Mouse (Mus musculus): Measurements from ENCODE around the gene Ncor1. TPM values are rescaled to one million over a fixed set of nuclear protein-coding genes. Genes with fewer than 3 reads are reported as not detected.
"Not testable (repeated sequence)": the region's sequence is repeated elsewhere in the genome, so short reads cannot be mapped to it uniquely, and the experiment has no call there.

Gene Ncor1
- polyA plus RNA-seq, 1 experiment from 2014 or later, result 161 TPM

- ATAC-seq (ENCODE audit: insufficient number of reproducible peaks, insufficient read depth, low FRiP score, low TSS enrichment, low read depth), result no peak
- Histone ChIP-seq H3K4me3 (no peak overlapping the region), H3K9ac (no peak overlapping the region), H3K4me1 (no peaks in the 10 kb centered on the region), H3K36me3 (no peaks in the 10 kb centered on the region), H3K9me3 (no peaks in the 10 kb centered on the region), H3K4me2 (no peak overlapping the region), H3K27ac (no peak overlapping the region), H3K27me3 (no peaks in the 10 kb centered on the region)
- WGBS, result 80% methylated on average over 5 of the region's 5 CpGs
Observed at GRCm38 (mm10) chr11:62479581-62479980, 21.2 kb upstream of the Ncor1 start.

- no peaks in the 10 kb centered on the region for H3K27me3 ChIP-seq
- no peak overlapping the region for H3K4me3 ChIP-seq
- no peak for ATAC-seq (ENCODE audit: insufficient number of reproducible peaks, insufficient read depth, low FRiP score, low TSS enrichment, low read depth)
- H3K9me3 ChIP-seq, result no peaks in the 10 kb centered on the region
- no peaks in the 10 kb centered on the region for H3K36me3 ChIP-seq
- H3K27ac ChIP-seq, result 0 out of 2 replicates have a peak overlapping the region, but pooled peaks have one; percentile 22
- WGBS, result 63% methylated on average over 6 of the region's 6 CpGs
- no peak overlapping the region; the same call in 1 of the 2 replicates for H3K9ac ChIP-seq
- no peak overlapping the region for H3K4me2 ChIP-seq
- no peaks in the 10 kb centered on the region for H3K4me1 ChIP-seq
Observed at GRCm38 (mm10) chr11:62478931-62479330, 20.6 kb upstream of the Ncor1 start.

GRCm38 (mm10) chr11:62476156-62476555 is 17.8 kb upstream of the Ncor1 start:
- H3K36me3 ChIP-seq, result no peaks in the 10 kb centered on the region
- ATAC-seq (ENCODE audit: insufficient number of reproducible peaks, insufficient read depth, low FRiP score, low TSS enrichment, low read depth), result no peak
- no peaks in the 10 kb centered on the region for H3K27me3 ChIP-seq
- H3K4me2 ChIP-seq, result no peak overlapping the region
- H3K9me3 ChIP-seq, result no peaks in the 10 kb centered on the region
- no peak overlapping the region for H3K27ac ChIP-seq
- no peak overlapping the region for H3K4me3 ChIP-seq
- 97% methylated on average over 4 of the region's 4 CpGs for WGBS
- H3K9ac ChIP-seq, result no peak overlapping the region
- H3K4me1 ChIP-seq, result no peaks in the 10 kb centered on the region

GRCm38 (mm10) chr11:62473516-62473915 is 15.2 kb upstream of the Ncor1 start:
- Histone ChIP-seq H3K9ac (no peak overlapping the region), H3K27me3 (no peaks in the 10 kb centered on the region), H3K4me3 (no peak overlapping the region), H3K27ac (no peak overlapping the region), H3K36me3 (no peaks in the 10 kb centered on the region), H3K9me3 (no peaks in the 10 kb centered on the region), H3K4me2 (no peak overlapping the region), H3K4me1 (no peaks in the 10 kb centered on the region)
- no peak for ATAC-seq (ENCODE audit: insufficient number of reproducible peaks, insufficient read depth, low FRiP score, low TSS enrichment, low read depth)
- WGBS, result 92% methylated on average over 5 of the region's 5 CpGs

GRCm38 (mm10) chr11:62470451-62470850 is 12.1 kb upstream of the Ncor1 start:
- Histone ChIP-seq H3K9ac (no peak overlapping the region), H3K36me3 (no peaks in the 10 kb centered on the region), H3K9me3 (no peaks in the 10 kb centered on the region), H3K4me3 (no peak overlapping the region), H3K4me2 (no peak overlapping the region), H3K27me3 (no peaks in the 10 kb centered on the region), H3K27ac (no peak overlapping the region), H3K4me1 (no peaks in the 10 kb centered on the region)
- WGBS, result 88% methylated on average over 6 of the region's 6 CpGs
- ATAC-seq (ENCODE audit: insufficient number of reproducible peaks, insufficient read depth, low FRiP score, low TSS enrichment, low read depth), result no peak

- H3K4me3 ChIP-seq; H3K4me1 ChIP-seq; H3K27ac ChIP-seq; H3K36me3 ChIP-seq; H3K27me3 ChIP-seq; H3K4me2 ChIP-seq; H3K9me3 ChIP-seq; H3K9ac ChIP-seq; ATAC-seq (ENCODE audit: insufficient number of reproducible peaks, insufficient read depth, low FRiP score, low TSS enrichment, low read depth): not testable (repeated sequence)
Observed at GRCm38 (mm10) chr11:62467289-62467688, 8.9 kb upstream of the Ncor1 start.

GRCm38 (mm10) chr11:62466546-62466945 is 8.2 kb upstream of the Ncor1 start:
- Histone ChIP-seq H3K36me3 (no peaks in the 10 kb centered on the region), H3K9ac (no peak overlapping the region), H3K9me3 (no peaks in the 10 kb centered on the region), H3K27me3 (no peaks in the 10 kb centered on the region), H3K4me3 (no peak overlapping the region), H3K4me2 (no peak overlapping the region), H3K27ac (no peak overlapping the region), H3K4me1 (no peaks in the 10 kb centered on the region)
- no peak for ATAC-seq (ENCODE audit: insufficient number of reproducible peaks, insufficient read depth, low FRiP score, low TSS enrichment, low read depth)
- 81% methylated on average over 3 of the region's 3 CpGs for whole genome bisulfite sequencing

- H3K4me1 ChIP-seq, result no peaks in the 10 kb centered on the region
- H3K9me3 ChIP-seq, result no peaks in the 10 kb centered on the region
- no peak overlapping the region for H3K27ac ChIP-seq
- no peak overlapping the region for H3K9ac ChIP-seq
- no peaks in the 10 kb centered on the region for H3K27me3 ChIP-seq
- no peak overlapping the region for H3K4me2 ChIP-seq
- WGBS, result 89% methylated on average over 3 of the region's 3 CpGs
- no peaks in the 10 kb centered on the region for H3K36me3 ChIP-seq
- H3K4me3 ChIP-seq, result no peak overlapping the region
- ATAC-seq (ENCODE audit: insufficient number of reproducible peaks, insufficient read depth, low FRiP score, low TSS enrichment, low read depth), result no peak
Observed at GRCm38 (mm10) chr11:62465849-62466248, 7.5 kb upstream of the Ncor1 start.

GRCm38 (mm10) chr11:62464696-62465095 is 6.4 kb upstream of the Ncor1 start:
- Histone ChIP-seq H3K4me3 (no peak overlapping the region), H3K27me3 (no peaks in the 10 kb centered on the region), H3K4me1 (no peaks in the 10 kb centered on the region), H3K4me2 (no peak overlapping the region), H3K9me3 (no peaks in the 10 kb centered on the region), H3K27ac (no peak overlapping the region), H3K36me3 (no peaks in the 10 kb centered on the region), H3K9ac (no peak overlapping the region)
- 98% methylated on average over 3 of the region's 3 CpGs for WGBS
- no peak for ATAC-seq (ENCODE audit: insufficient number of reproducible peaks, insufficient read depth, low FRiP score, low TSS enrichment, low read depth)

GRCm38 (mm10) chr11:62463225-62463915 is 5.0 kb upstream of the Ncor1 start:
- Histone ChIP-seq H3K27ac (no peak overlapping the region), H3K9ac (no peak overlapping the region), H3K4me3 (no peak overlapping the region), H3K27me3 (no peaks in the 10 kb centered on the region), H3K4me1 (peaks cover 8% of the 10 kb centered on the region; the same call in 1 of the 2 replicates), H3K36me3 (no peaks in the 10 kb centered on the region), H3K9me3 (no peaks in the 10 kb centered on the region), H3K4me2 (no peak overlapping the region)
- no peak for ATAC-seq (ENCODE audit: insufficient number of reproducible peaks, insufficient read depth, low FRiP score, low TSS enrichment, low read depth)
- WGBS, result 82% methylated on average over 2 of the region's 2 CpGs

GRCm38 (mm10) chr11:62462529-62462928 is 4.2 kb upstream of the Ncor1 start:
- not testable (repeated sequence) for H3K9ac ChIP-seq; H3K27me3 ChIP-seq; H3K36me3 ChIP-seq; H3K4me3 ChIP-seq; H3K9me3 ChIP-seq; H3K4me1 ChIP-seq; H3K4me2 ChIP-seq; H3K27ac ChIP-seq; ATAC-seq (ENCODE audit: insufficient number of reproducible peaks, insufficient read depth, low FRiP score, low TSS enrichment, low read depth)
- WGBS, result 95% methylated on average over 1 of the region's 1 CpGs

- Histone ChIP-seq H3K4me3 (peak overlapping the region; percentile 94), H3K4me2 (peak overlapping the region; percentile 81), H3K9me3 (no peaks in the 10 kb centered on the region), H3K4me1 (peaks cover 16% of the 10 kb centered on the region), H3K9ac (peak overlapping the region; percentile 99), H3K27ac (peak overlapping the region; percentile 97), H3K36me3 (no peaks in the 10 kb centered on the region), H3K27me3 (no peaks in the 10 kb centered on the region)
- ATAC-seq (ENCODE audit: insufficient number of reproducible peaks, insufficient read depth, low FRiP score, low TSS enrichment, low read depth), result no peak
- 1% methylated on average over 9 of the region's 9 CpGs for WGBS
Observed at GRCm38 (mm10) chr11:62458780-62459179, 439 bp upstream of the Ncor1 start.

All from embryonic facial prominence, embryonic 13.5 days (tissue).